Mouse (Mus musculus): Measurements from ENCODE around the gene Vwa1.

Vwa1 gene

DNA sequence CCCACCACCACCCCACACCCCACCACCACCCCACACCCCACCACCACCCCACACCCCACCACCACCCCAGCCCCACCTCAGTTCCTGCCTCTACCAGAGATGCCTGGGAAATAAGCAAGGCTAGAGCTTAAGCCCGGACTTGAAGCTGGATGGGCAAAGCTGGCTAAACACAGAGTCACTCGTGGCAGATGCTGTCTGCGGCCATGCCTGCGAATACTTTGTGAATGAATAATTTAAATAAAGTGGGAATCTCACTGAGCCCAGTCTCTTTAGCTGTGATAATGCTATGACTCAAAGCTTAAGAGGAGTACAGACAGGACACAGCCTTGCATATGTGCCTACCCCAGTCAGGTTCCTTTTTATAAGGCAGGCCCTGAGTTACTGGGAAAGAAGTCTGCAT lies 5.0 kb upstream of the Vwa1 start:
- DNase-seq = no peak

GRCm38 (mm10) chr4:155777816-155778215 lies 3.3 kb upstream of the Vwa1 start:
- DNase-seq = no peak

DNA sequence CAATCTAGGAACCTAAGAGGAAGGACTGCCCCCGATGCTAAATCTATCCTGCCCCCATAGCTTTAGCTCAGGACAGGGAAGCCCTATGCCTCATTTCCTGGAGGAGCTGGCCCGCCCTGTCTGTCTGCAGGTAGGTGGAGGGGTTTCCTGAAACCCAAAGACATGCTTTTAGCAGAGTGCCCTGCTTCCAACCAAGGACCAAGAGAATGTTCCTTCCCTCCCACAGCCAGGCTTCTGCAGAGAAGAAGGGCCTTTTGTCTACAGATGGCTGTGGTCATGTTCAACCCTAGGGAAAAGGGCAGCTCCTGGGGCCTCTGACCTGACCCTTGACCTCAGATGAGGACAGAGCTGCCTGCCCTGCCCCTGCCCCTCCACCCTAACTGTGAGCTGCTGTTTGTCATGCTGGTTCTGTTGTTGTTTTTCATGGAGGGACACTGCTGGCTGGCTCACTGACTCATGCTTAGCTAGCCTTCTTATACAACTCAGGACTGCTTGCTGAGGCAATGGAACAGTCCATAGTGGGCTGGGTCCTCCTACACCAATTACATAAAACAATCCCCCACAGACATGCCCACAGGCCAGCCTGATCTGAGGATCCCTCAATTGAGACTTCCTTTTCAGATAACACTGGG lies 2.3 kb upstream of the Vwa1 start:
- DNase-seq = peak in 1 of 2 experiments; percentile 68

- DNase-seq = peak; percentile 68 to 74
Measured at GRCm38 (mm10) chr4:155775855-155776254, 1.4 kb upstream of the Vwa1 start.

- peak; percentile 75 to 86 for DNase-seq
Measured at GRCm38 (mm10) chr4:155774971-155775740, 658 bp upstream of the Vwa1 start.

DNA sequence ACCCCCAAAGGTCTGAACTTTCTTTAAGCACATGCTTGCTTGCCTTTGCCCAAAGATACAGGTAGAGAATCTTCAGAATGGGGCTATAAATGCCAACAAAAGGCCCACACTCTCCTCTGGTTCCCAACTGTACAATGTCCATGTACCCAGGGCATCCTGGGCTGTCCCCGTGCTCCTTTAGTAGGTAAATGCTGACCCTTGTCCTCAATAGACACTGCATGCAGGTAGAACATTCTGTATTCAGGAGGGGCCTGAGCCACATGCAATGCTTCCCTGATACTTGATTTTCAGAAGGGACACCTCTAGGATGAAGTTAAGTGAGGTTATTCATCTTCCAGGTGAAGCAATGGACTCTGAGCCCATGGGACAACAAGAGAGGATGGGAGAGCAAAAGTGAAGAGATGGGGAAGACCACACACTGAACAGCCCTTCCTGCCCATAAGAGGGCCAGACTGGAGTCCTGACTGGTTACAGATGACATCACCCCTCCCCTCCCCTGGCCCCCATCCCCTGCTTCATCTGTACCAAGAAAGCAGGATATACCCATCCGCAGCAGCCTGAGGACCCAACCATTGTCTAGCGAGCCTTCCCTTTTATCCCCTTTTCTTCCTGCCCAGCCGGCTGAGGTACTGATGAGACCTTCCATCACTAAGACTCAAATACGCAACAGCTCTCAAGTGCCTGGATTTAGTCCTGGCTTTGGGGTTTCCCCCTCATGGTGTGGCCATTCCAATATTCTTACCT lies 991 bp downstream of the Vwa1 start:
- DNase-seq = peak in 1 of 2 experiments; percentile 69

DNA sequence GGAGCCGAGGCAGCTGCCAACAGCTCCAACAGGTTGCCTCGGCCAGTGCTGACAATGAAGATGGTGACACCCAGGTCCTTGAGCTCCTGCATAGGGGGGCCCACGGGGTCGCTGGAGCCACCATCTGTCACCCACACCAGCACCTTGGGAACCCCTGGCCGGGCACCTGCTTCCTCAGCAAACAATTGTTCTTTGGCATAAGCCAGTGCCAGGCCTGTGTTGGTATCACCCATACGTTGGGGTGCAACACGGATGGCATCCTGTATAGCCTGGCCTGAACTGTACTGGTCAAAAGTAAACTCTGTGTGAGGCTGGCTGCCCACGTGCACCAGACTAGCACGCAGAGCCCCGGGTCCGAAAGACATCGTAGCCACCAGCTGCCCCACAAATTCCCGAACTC lies 1.7 kb downstream of the Vwa1 start:
- DNase-seq = peak in 1 of 2 experiments; percentile 46

DNA sequence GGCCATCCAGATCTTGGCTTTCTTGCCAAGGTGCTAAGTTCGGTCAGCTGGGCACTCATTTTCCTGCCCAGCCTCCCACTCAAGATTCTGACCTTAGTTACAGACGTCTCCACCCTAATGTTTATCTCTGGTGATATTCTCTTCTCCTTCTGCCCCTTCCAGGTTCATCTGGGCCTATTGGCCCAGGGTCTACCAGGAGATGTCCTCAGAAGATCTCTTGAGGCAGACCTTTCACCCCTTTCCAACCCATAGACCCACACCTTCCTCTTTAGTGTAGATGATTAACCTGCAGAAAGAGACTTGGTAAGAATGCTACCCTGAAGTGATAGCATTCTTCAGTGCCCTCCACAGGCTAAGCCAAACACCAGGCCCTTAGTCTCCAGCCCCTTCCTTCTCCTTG lies 2.8 kb downstream of the Vwa1 start:
- DNase-seq = peak; percentile 34 to 64

DNA sequence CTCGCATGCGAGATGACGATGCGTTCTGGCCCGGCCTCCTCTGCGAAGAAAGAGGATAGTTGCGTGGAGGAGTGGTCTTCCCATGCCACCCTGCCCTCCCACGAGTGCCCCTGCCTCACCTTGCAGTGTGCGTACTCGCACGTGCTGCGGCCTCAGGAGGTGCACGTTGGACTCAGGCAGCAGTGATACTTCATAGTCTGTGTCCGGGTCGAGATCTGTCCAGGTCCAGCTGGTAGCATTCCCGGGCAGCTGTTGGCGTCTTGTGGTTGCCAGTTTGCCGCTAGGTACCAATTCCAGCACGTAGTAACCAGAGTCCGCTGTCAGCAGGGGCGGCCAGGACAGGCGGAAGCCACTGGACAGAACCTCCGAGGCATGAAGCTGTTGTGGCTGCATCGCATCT lies 3.9 kb downstream of the Vwa1 start:
- peak; percentile 60 to 87 for DNase-seq

GRCm38 (mm10) chr4:155769880-155770512 lies 4.5 kb downstream of the Vwa1 start:
- peak; percentile 95 for DNase-seq

- DNase-seq = peak in 1 of 2 experiments; percentile 36
Measured at GRCm38 (mm10) chr4:155769496-155769879, 5.0 kb downstream of the Vwa1 start.

- no peak for DNase-seq
Measured at GRCm38 (mm10) chr4:155762357-155762756, 12.1 kb downstream of the Vwa1 start.

DNA sequence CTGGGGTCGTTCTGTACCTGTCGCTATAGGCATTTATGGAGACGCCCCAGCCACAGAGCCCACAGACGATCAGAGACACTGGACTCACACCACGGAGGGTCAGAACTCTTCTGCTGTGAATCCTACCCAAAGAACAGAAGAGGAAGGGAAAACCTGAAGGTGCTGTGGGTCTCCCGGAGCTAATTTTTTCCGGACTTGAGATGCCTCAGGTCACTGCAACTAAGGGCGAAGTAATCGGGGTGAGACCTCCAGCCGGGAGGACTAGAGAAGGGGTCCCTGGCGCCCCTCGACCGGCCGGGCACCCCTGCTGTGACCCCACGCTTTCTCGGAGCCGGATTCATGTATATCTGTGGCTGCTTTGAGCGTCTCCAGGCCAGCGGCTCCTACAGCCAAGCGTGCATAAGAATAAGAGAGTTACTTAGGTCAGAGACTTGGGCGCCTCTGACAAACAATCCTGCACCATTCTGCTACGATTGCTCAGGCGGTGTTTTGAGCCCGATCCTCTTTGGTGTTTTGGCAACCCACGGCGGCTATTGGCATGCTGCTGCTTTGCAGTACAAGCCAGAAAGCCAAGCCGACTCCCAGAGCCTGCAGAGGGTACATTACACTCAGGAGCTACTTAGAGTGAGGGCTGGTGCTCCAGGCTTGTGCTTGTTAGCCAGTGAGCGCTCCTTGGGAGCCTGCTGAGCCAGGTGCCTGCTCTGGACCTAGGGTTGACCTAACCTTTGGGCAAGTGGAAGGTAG lies 13.0 kb downstream of the Vwa1 start:
- DNase-seq = peak in 1 of 2 experiments; percentile 47

GRCm38 (mm10) chr4:155760613-155761355 lies 13.7 kb downstream of the Vwa1 start, which contains the start of gene Atad3a:
Gene Atad3a (minus strand): TSS chr4:155761093.
- peak; percentile 97 to 98 for DNase-seq

GRCm38 (mm10) chr4:155759862-155760612 lies 14.5 kb downstream of the Vwa1 start:
- DNase-seq = peak in 1 of 2 experiments; percentile 59

DNA sequence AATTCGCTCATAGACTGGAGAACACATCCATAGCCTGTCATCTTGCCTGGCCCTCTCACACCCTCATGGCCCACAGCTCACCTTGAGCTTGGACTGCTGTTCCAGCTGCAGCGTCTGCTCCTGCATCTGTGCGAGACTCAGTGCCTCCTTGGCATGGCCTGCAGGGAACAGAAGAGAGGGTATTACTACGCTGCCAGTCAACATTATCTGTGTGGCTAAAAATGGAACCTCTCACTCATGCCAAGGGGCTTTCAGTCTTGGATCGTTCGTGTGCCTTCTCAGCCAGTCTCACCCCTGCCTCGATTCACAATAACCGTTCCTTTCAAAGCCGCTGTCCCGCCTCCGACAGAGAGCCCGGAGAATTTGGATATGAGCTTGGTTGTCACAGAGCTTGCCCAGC lies 17.5 kb downstream of the Vwa1 start:
- no peak for DNase-seq

DNA sequence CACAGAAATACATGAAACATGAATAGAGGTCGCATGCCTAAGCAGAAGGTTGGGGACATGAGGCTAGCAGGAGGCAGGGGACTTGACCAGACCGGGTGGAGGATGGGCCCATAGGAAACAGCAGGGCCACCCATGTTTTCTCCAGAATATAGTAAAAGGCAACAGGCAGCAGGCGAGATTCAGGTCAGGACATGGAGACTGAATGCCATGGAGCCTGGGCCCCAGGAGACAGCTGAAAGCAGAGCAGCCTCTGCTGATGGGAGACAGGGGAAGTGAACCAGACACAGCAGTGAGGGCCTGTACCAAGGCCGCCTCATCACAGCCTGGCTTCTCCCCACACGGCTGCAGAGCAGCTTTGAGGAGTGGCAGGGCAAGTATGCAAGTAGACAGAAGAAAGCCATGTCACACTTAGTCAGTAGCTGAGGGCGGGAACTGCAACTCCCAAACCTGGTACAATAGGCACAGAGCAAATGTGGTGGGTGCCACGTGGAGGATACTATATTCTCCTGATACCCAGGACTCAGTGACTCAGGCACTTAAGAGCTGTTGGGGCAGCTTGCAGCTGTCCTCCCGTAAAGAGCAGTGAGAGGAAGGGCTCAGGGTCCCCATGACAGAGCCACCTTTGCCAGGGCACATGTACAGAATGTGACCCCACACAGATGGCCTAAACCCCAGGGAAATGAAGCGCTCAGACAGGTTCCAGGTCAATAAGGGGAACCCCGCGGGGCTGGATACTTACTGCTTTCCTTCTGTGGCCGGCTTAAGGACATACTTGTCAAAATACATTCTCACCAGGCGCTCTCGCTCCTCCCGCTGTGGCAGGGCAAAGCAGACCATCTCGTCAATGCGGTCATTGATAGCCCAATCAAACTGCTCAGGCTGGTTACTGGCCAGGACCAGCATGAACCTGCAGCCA lies 27.7 kb downstream of the Vwa1 start:
- DNase-seq = no peak

- DNase-seq = no peak
Measured at GRCm38 (mm10) chr4:155746036-155746548, 28.4 kb downstream of the Vwa1 start.

DNA sequence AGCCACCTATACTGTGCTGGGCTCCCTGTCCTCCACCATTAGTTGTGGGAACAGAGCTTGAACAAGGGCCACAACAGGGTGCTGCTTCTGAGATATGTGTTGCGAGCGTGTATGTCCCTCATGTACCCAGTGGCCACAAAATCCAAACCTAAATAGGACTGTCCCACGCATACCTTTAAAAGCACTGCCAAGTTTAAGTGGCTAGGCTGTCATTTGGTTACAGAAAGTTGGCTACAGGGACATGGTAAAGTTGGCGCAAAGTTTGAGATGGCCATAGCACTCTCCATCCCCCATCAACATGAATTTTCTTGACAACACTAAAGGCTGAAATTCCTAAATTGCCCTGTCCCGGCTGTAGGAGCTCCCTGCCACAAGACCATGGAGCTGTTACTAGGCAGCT lies 29.4 kb downstream of the Vwa1 start:
- no peak for DNase-seq

Data from kidney, postnatal 25 days (tissue).